Mouse (Mus musculus) CD8-positive naive resting alpha-beta T cell, adult 2 months (primary cell): ENCODE measurements around the gene Pgs1.

ENCODE experiments used
- DNase-seq, 2 experiments: peaks; one replicate each; pipeline ENCODE4 v3.0.0; 2022; ENCODE audit warnings: low read depth in 2 of 2, low spot score in 2 of 2

The Pgs1 gene

GRCm38 (mm10) chr11:117999260-117999934, 13.3 kb downstream of the Pgs1 start:
- no peak for DNase-seq

- no peak for DNase-seq
Measured at GRCm38 (mm10) chr11:118000083-118000482, 14.0 kb downstream of the Pgs1 start.

- no peak for DNase-seq
Measured at GRCm38 (mm10) chr11:118000565-118001215, 14.6 kb downstream of the Pgs1 start.

- DNase-seq: no peak
Measured at GRCm38 (mm10) chr11:118003176-118003575, 17.1 kb downstream of the Pgs1 start.

GRCm38 (mm10) chr11:118003718-118004117, 17.6 kb downstream of the Pgs1 start:
- DNase-seq: no peak

GRCm38 (mm10) chr11:118004217-118004616, 18.1 kb downstream of the Pgs1 start:
- DNase-seq: no peak

- DNase-seq: no peak
Measured at GRCm38 (mm10) chr11:118007460-118008143, 21.5 kb downstream of the Pgs1 start.

- no peak for DNase-seq
Measured at GRCm38 (mm10) chr11:118008144-118008805, 22.2 kb downstream of the Pgs1 start.

- DNase-seq: no peak
Measured at GRCm38 (mm10) chr11:118008843-118009242, 22.8 kb downstream of the Pgs1 start.

GRCm38 (mm10) chr11:118009865-118010571, 23.9 kb downstream of the Pgs1 start:
- no peak for DNase-seq

- DNase-seq: no peak
Measured at GRCm38 (mm10) chr11:118012595-118012994, 26.5 kb downstream of the Pgs1 start.

GRCm38 (mm10) chr11:118013339-118013738, 27.2 kb downstream of the Pgs1 start:
- DNase-seq: no peak

- peak; percentile 49 to 62 for DNase-seq
Measured at GRCm38 (mm10) chr11:118014391-118014995, 28.4 kb downstream of the Pgs1 start.

- DNase-seq: peak in 1 of 2 experiments; percentile 20
Measured at GRCm38 (mm10) chr11:118015381-118016145, 29.5 kb downstream of the Pgs1 start.

- DNase-seq: peak; percentile 42 to 47
Measured at GRCm38 (mm10) chr11:118018328-118018727, 32.2 kb downstream of the Pgs1 start.

- peak; percentile 62 to 75 for DNase-seq
Measured at GRCm38 (mm10) chr11:118021806-118022205, 35.7 kb downstream of the Pgs1 start.

- DNase-seq: no peak
Measured at GRCm38 (mm10) chr11:118023475-118023874, 37.4 kb downstream of the Pgs1 start.

GRCm38 (mm10) chr11:118024111-118024510, 38.0 kb downstream of the Pgs1 start:
- no peak for DNase-seq

GRCm38 (mm10) chr11:118029170-118029569, 43.1 kb downstream of the Pgs1 start:
- no peak for DNase-seq

GRCm38 (mm10) chr11:118031134-118031533, 45.0 kb downstream of the Pgs1 start:
- no peak for DNase-seq
